Mouse (Mus musculus): ENCODE measurements around the gene Gpc6.

Gpc6 gene

GRCm38 (mm10) chr14:117849591-117850505 is 924.7 kb downstream of the Gpc6 start:
- in situ Hi-C loops (cut with MboI, MseI): no loop called here

GRCm38 (mm10) chr14:117852266-117852665 is 927.2 kb downstream of the Gpc6 start:
- in situ Hi-C loops (cut with MboI, MseI): no loop called here

- in situ Hi-C loops (cut with MboI, MseI): no loop called here
These were observed 927.7 kb downstream of the Gpc6 start for GRCm38 (mm10) chr14:117852842-117853241.

- in situ Hi-C loops (cut with MboI, MseI): no loop called here
These were observed 929.4 kb downstream of the Gpc6 start for GRCm38 (mm10) chr14:117854498-117854897.

- in situ Hi-C loops (cut with MboI, MseI): no loop called here
These were observed 946.2 kb downstream of the Gpc6 start for GRCm38 (mm10) chr14:117871268-117871667.

GRCm38 (mm10) chr14:117879313-117879712 is 954.2 kb downstream of the Gpc6 start:
- in situ Hi-C loops (cut with MboI, MseI): no loop called here

GRCm38 (mm10) chr14:117881112-117881511 is 956.0 kb downstream of the Gpc6 start:
- in situ Hi-C loops (cut with MboI, MseI): no loop called here

- in situ Hi-C loops (cut with MboI, MseI): no loop called here
These were observed 957.1 kb downstream of the Gpc6 start for GRCm38 (mm10) chr14:117882222-117882621.

- in situ Hi-C loops (cut with MboI, MseI): no loop called here
These were observed 964.5 kb downstream of the Gpc6 start for GRCm38 (mm10) chr14:117889653-117890052.

- in situ Hi-C loops (cut with MboI, MseI): no loop called here
These were observed 966.3 kb downstream of the Gpc6 start for GRCm38 (mm10) chr14:117891426-117891825.

GRCm38 (mm10) chr14:117892026-117892425 is 966.9 kb downstream of the Gpc6 start:
- in situ Hi-C loops (cut with MboI, MseI): no loop called here

GRCm38 (mm10) chr14:117894869-117895538 is 969.9 kb downstream of the Gpc6 start:
- in situ Hi-C loops (cut with MboI, MseI): no loop called here

- in situ Hi-C loops (cut with MboI, MseI): no loop called here
These were observed 970.4 kb downstream of the Gpc6 start for GRCm38 (mm10) chr14:117895539-117895912.

GRCm38 (mm10) chr14:117904300-117904699 is 979.2 kb downstream of the Gpc6 start:
- in situ Hi-C loops (cut with MboI, MseI): no loop called here

GRCm38 (mm10) chr14:117905701-117906100 is 980.6 kb downstream of the Gpc6 start:
- in situ Hi-C loops (cut with MboI, MseI): no loop called here

- in situ Hi-C loops (cut with MboI, MseI): no loop called here
These were observed 981.2 kb downstream of the Gpc6 start for GRCm38 (mm10) chr14:117906361-117906760.

- in situ Hi-C loops (cut with MboI, MseI): no loop called here
These were observed 983.3 kb downstream of the Gpc6 start for GRCm38 (mm10) chr14:117908231-117908920.

GRCm38 (mm10) chr14:117909046-117909445 is 983.9 kb downstream of the Gpc6 start:
- in situ Hi-C loops (cut with MboI, MseI): no loop called here

- in situ Hi-C loops (cut with MboI, MseI): no loop called here
These were observed 985.2 kb downstream of the Gpc6 start for GRCm38 (mm10) chr14:117910323-117910722.

GRCm38 (mm10) chr14:117912624-117913270 is 987.6 kb downstream of the Gpc6 start:
- in situ Hi-C loops (cut with MboI, MseI): no loop called here

- in situ Hi-C loops (cut with MboI, MseI): no loop called here
These were observed 991.5 kb downstream of the Gpc6 start for GRCm38 (mm10) chr14:117916577-117916976.

GRCm38 (mm10) chr14:117918724-117919123 is 993.6 kb downstream of the Gpc6 start:
- in situ Hi-C loops (cut with MboI, MseI): no loop called here

All from regulatory T cell (primary cell).